Mouse (Mus musculus) C2C12 (cell line): ENCODE data around the gene Npm1. TPM values are rescaled to one million over a fixed set of nuclear protein-coding genes. Genes with fewer than 3 reads are reported as not detected.
A peak's percentile ranks its signal among the peaks of the same experiment; 100 is the strongest.

Source experiments
- H3K27me3 ChIP-seq: one replicate; pipeline ENCODE4 v1.6.1; 2011; ENCODE audit not compliant: control insufficient read depth, insufficient read depth, insufficient read length
- H3K36me3 ChIP-seq: one replicate; pipeline ENCODE4 v1.6.1; 2011; ENCODE audit not compliant: control insufficient read depth, insufficient read depth
- H3K4me3 ChIP-seq: one replicate; pipeline ENCODE4 v1.5.1; 2011; ENCODE audit warnings: mild to moderate bottlenecking, control low read depth; ENCODE audit not compliant: poor library complexity, insufficient read depth, severe bottlenecking
- H3K79me2 ChIP-seq: one replicate; pipeline ENCODE4 v1.6.1; 2011; ENCODE audit not compliant: control insufficient read depth, insufficient read depth
- H3K79me3 ChIP-seq: one replicate; pipeline ENCODE4 v1.6.1; 2011; ENCODE audit warnings: low read depth, control low read depth
- H3ac ChIP-seq: one replicate; pipeline ENCODE3; 2011; ENCODE audit warnings: low read depth; ENCODE audit not compliant: control insufficient read depth, insufficient read length
- CEBPB ChIP-seq: IDR thresholded peaks from one replicate; pipeline ENCODE4 v1.6.1; 2011; ENCODE audit warnings: low read depth, mild to moderate bottlenecking, control low read depth, moderate library complexity
- CTCF ChIP-seq: IDR thresholded peaks from one replicate; pipeline ENCODE4 v1.5.1; 2011; ENCODE audit not compliant: control insufficient read depth, insufficient read depth, insufficient read length
- FOSL1 ChIP-seq: IDR thresholded peaks from one replicate; pipeline ENCODE4 v1.8.0; 2011; ENCODE audit warnings: mild to moderate bottlenecking, low read length; ENCODE audit not compliant: poor library complexity, insufficient read depth, severe bottlenecking
- MAX ChIP-seq: IDR thresholded peaks from one replicate; pipeline ENCODE4 v1.6.1; 2011; ENCODE audit warnings: mild to moderate bottlenecking, control low read depth
- MYOD1 ChIP-seq: IDR thresholded peaks from one replicate; pipeline ENCODE4 v1.6.1; 2011; ENCODE audit warnings: low read depth; ENCODE audit not compliant: control insufficient read depth, insufficient read length
- MYOG ChIP-seq: IDR thresholded peaks from one replicate; pipeline ENCODE4 v1.6.1; 2011; ENCODE audit not compliant: control insufficient read depth, insufficient read length; ENCODE audit errors: extremely low read depth
- USF1 ChIP-seq: IDR thresholded peaks from one replicate; pipeline ENCODE4 v1.6.1; 2011; ENCODE audit warnings: low read depth, mild to moderate bottlenecking, control low read depth, moderate library complexity
- polyA plus RNA-seq: library from polyadenylated mRNA; unstranded; fragments of >200 nt; fragmentation: generic; extraction: Trizol; gene quantifications from one replicate; pipeline ENCODE4 v1.2.1, GENCODE M21; 2012; ENCODE audit warnings: missing spikeins

The Npm1 gene
- polyA plus RNA-seq, 1 experiment = 702 TPM

DNA sequence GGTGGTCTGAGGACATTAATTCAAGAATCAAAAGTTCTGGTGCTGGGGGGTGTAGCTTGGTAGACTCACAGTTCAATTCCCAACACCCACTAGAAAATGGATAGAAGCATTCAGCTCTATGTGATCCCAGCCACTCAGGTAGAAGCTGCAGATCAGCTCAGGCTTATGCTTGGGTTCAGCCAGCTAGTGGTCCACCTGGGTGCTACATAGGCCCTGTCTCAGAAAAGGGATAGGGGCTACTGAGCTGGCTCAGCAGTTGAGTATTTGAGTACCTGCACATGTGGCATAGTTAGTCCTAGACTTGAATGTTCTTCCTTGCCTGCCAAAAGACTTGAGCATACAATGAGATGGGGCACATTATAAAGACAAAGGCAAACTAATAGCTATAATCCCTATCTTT, 13.6 kb downstream of the Npm1 start:
- H3K4me3 ChIP-seq = no peak overlapping the region
- no peaks in the 10 kb centered on the region for H3K27me3 ChIP-seq
- peak overlapping the region; percentile 6 for H3ac ChIP-seq
- no peak for TF ChIP-seq MYOG
- no peak for TF ChIP-seq FOSL1
- no peak for TF ChIP-seq MAX
- no peak for TF ChIP-seq CEBPB
- TF ChIP-seq CTCF = no peak
- no peak for TF ChIP-seq USF1
- no peak for TF ChIP-seq MYOD1
- peaks cover 17% of the 10 kb centered on the region for H3K79me2 ChIP-seq
- peaks cover 54% of the 10 kb centered on the region for H3K36me3 ChIP-seq
- peaks cover 5% of the 10 kb centered on the region for H3K79me3 ChIP-seq

DNA sequence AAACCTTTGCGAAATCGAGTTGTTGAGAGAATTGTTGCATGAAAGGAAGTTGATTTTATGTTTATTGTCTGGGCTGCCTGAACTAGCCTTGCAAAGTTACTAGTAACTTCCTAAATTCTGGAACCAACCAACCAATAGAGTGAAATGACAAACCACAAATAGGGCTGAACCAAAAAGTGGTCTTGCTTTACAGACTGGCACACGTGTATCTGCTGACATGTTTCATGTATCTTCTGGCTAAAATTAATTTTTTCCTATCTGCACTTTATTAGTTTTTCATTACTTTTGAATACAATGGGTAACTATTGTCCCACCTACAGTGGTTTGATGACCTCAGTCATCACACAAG, 13.9 kb downstream of the Npm1 start:
- Histone ChIP-seq H3K36me3 (peaks cover 50% of the 10 kb centered on the region), H3K79me2 (peaks cover 13% of the 10 kb centered on the region), H3K4me3 (no peak overlapping the region), H3K27me3 (no peaks in the 10 kb centered on the region), H3K79me3 (peaks cover 4% of the 10 kb centered on the region), H3ac (no peak overlapping the region)
- TF ChIP-seq USF1 (no peak), MAX (no peak), CEBPB (no peak), MYOG (no peak), FOSL1 (no peak), MYOD1 (no peak), CTCF (no peak)

- Histone ChIP-seq H3K4me3 (no peak overlapping the region), H3K27me3 (no peaks in the 10 kb centered on the region), H3K79me3 (no peaks in the 10 kb centered on the region), H3ac (no peak overlapping the region), H3K36me3 (peaks cover 45% of the 10 kb centered on the region), H3K79me2 (peaks cover 8% of the 10 kb centered on the region)
- no peak for TF ChIP-seq FOSL1
- TF ChIP-seq MYOD1 = no peak
- no peak for TF ChIP-seq MYOG
- peak; percentile 61 for TF ChIP-seq CTCF
- no peak for TF ChIP-seq USF1
- peak; percentile 18 for TF ChIP-seq MAX
- TF ChIP-seq CEBPB = no peak
These were observed 14.5 kb downstream of the Npm1 start for GRCm38 (mm10) chr11:33148338-33149087.

DNA sequence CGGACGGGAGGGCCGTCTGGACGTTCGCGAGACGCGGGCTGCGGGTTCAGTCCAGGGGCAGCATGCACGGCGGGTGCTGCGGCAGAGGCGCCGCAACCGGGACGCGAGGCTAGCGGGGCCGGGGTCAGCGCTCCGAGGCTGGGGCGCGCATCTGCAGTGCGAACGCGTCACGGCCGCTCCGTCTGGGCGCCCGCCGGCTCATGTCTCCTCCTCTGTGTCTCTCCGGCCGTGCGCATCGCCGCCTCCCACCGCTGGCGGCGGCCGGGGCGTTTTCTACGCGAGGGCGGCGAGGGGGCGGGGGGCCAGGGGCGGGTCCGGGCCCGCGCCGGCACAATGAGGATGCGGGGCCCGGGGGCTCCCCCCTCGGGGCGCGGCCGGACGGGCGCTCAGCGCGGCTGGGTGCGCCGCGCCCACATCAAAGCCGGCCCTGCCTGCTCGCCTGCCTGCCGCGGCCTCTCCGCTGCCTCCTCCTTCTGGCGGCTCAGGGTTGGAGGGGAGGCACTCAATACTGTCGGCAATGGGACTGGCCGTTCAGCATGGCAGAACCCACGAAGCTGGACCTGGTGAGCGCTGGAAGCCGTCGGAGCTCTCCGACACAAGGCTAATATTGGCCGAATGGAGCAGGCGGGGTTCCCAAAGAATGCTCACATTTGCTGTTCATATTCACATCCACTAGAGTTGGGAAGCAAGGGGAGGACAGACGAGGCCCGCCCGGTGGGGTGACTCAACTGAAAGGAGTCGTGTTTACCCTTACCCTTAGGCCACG, 15.3 kb downstream of the Npm1 start:
- Histone ChIP-seq H3K4me3 (peak overlapping the region; percentile 6), H3K27me3 (no peaks in the 10 kb centered on the region)
- TF ChIP-seq USF1 = no peak
- TF ChIP-seq MYOG = no peak
- no peak for TF ChIP-seq CEBPB
- TF ChIP-seq CTCF = no peak
- TF ChIP-seq MAX = no peak
- TF ChIP-seq FOSL1 = no peak
- TF ChIP-seq MYOD1 = no peak

GRCm38 (mm10) chr11:33147171-33147571, 15.8 kb downstream of the Npm1 start, which contains the start of gene Fgf18:
Gene Fgf18, minus strand, starts transcription at chr11:33147400.
- Histone ChIP-seq H3ac (peak within 1 kb of the TSS; percentile 57), H3K36me3 (peaks cover 31% of the 10 kb centered on the region), H3K4me3 (peak within 1 kb of the TSS; percentile 6), H3K27me3 (no peaks in the 10 kb centered on the region), H3K79me2 (no peaks in the 10 kb centered on the region), H3K79me3 (no peaks in the 10 kb centered on the region)
- TF ChIP-seq USF1 (no peak), CTCF (no peak), MYOG (no peak), CEBPB (no peak), MAX (no peak), MYOD1 (no peak), FOSL1 (no peak)

More for the DNA sequence above, 15.3 kb downstream of the Npm1 start:
- Histone ChIP-seq H3ac (peak overlapping the region; percentile 57), H3K79me3 (no peaks in the 10 kb centered on the region), H3K36me3 (peaks cover 37% of the 10 kb centered on the region), H3K79me2 (no peaks in the 10 kb centered on the region)
